Mouse (Mus musculus) cortical plate, adult 2 months (tissue): ENCODE measurements around the gene Ccdc171.

Experiments used
- CTCF ChIP-seq: fragments of 200-500 bp; IDR thresholded peaks from 2 replicates; pipeline ENCODE4 v1.5.1; 2011; ENCODE audit warnings: mild to moderate bottlenecking, control low read depth, low read length; ENCODE audit not compliant: insufficient read depth; ENCODE audit errors: extremely low read depth
- POLR2A ChIP-seq: fragments of 200-500 bp; IDR thresholded peaks from 2 replicates; pipeline ENCODE4 v1.6.1; 2011; ENCODE audit warnings: mild to moderate bottlenecking, low read length, control low read depth; ENCODE audit not compliant: insufficient read depth; ENCODE audit errors: extremely low read depth

DNA sequence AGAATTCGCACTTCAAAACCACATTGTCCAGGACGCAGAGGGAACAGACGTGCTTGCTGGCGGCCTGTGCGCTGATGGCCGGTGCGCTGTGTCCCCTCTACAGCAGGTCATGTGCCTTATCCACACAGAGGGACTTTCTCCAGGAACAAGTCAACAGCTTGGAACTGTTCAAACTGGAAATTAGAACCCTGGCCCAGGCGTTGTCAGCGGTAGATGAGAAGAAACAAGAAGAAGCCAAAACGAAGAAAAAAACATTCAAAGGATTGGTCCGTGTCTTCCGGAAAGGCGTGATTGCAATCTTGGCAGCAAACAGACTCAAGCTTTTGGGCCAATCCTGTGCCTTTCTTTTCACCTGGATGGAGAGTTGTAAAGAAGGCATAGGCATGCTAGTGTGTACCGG, 155.7 kb downstream of the Ccdc171 start:
- TF ChIP-seq POLR2A (no peak), CTCF (no peak)
